Mouse (Mus musculus): ENCODE measurements at regions not wholly inside any gene's neighbourhood (a gene's known extent, or its start where the extent isn't known, plus 50 kb on each side); places are given as distances from the start of the nearest gene placed in this dataset.

GRCm38 (mm10) chr14:103895261-103895660, 51.1 kb upstream of the Ednrb start:
- no peak overlapping the region for H3K9ac ChIP-seq (ENCODE audit: insufficient read depth, low read depth)
- H3K4me3 ChIP-seq (replicated peaks in 1 of 3; ENCODE audit: low read depth in 2 of 3, low read length in 2 of 3, poor library complexity in 1 of 3): no peak overlapping the region
- H3K27me3 ChIP-seq (replicated peaks): no peaks in the 10 kb centered on the region
- TF ChIP-seq POLR2AphosphoS2 (IDR thresholded peaks at IDR 0.05; ENCODE audit: low read depth, low read length) (no peak), KAT2A (IDR thresholded peaks at IDR 0.05; ENCODE audit: insufficient replicate concordance, low read length) (no peak), RCOR1 (conservative IDR thresholded peaks at IDR 0.05; ENCODE audit: low read depth, low read length) (no peak), MXI1 (IDR thresholded peaks at IDR 0.05; ENCODE audit: low read depth, low read length) (no peak), USF2 (conservative IDR thresholded peaks at IDR 0.05; ENCODE audit: low read depth, low read length) (no peak), ZNF384 (IDR thresholded peaks at IDR 0.05; ENCODE audit: low read depth, low read length) (no peak), ZC3H11A (IDR thresholded peaks at IDR 0.05; ENCODE audit: low read depth, low read length) (no peak), ELF1 (IDR thresholded peaks at IDR 0.05; ENCODE audit: low read depth, low read length) (no peak), JUND (conservative IDR thresholded peaks at IDR 0.05; ENCODE audit: low read depth, low read length) (no peak), MAZ (IDR thresholded peaks at IDR 0.05; ENCODE audit: low read depth, low read length) (no peak), ZMIZ1 (IDR thresholded peaks at IDR 0.05; ENCODE audit: low read depth, low read length) (no peak), TBP (conservative IDR thresholded peaks at IDR 0.05; ENCODE audit: low read depth, low read length) (no peak)
- in situ Hi-C loops (cut with MboI; ENCODE audit: low pct_ligation_motif_present, low pct_unique_long_range_greater_than_20kb, low sequenced_read_pairs) (no loop called here), dilution Hi-C loops (cut with MboI; ENCODE audit: extremely low pct_ligation_motif_present, extremely low pct_unique_long_range_greater_than_20kb, low sequenced_read_pairs) (no loop called here)
- no peaks in the 10 kb centered on the region for H3K4me1 ChIP-seq (ENCODE audit: control insufficient read depth in 1 of 2, insufficient read depth in 2 of 2)
- no peaks in the 10 kb centered on the region for H3K9me3 ChIP-seq (replicated peaks; ENCODE audit: low read length)
- DNase-seq (ENCODE audit: extremely low read depth): no peak
- no peaks in the 10 kb centered on the region for H3K79me2 ChIP-seq (replicated peaks; ENCODE audit: control insufficient read depth, extremely low read depth, insufficient read depth, poor library complexity, severe bottlenecking)
- no peaks in the 10 kb centered on the region for H3K36me3 ChIP-seq (replicated peaks in 1 of 2; ENCODE audit: control insufficient read depth in 1 of 2, insufficient read depth in 1 of 2, low read length in 1 of 2)
- H3K27ac ChIP-seq (ENCODE audit: insufficient read depth, low read depth): no peak overlapping the region
- no peak overlapping the region for H3K4me2 ChIP-seq (ENCODE audit: insufficient read depth, low read depth, poor library complexity, severe bottlenecking)

Measured in CH12.LX (cell line).